Mouse (Mus musculus) myocyte (in vitro differentiated cells): Measurements from ENCODE around the gene Gm17651. TPM values are rescaled to one million over a fixed set of nuclear protein-coding genes. Genes with fewer than 3 reads are reported as not detected.

Experiments used
- H3K27me3 ChIP-seq: one replicate; pipeline ENCODE4 v1.6.1; 2011; ENCODE audit not compliant: control insufficient read depth, insufficient read depth, insufficient read length
- H3K36me3 ChIP-seq: one replicate; pipeline ENCODE4 v1.6.1; 2011; ENCODE audit not compliant: control insufficient read depth, insufficient read depth
- H3K4me2 ChIP-seq: one replicate; pipeline ENCODE4 v1.6.1; 2011; ENCODE audit warnings: low read depth, control low read depth
- H3K4me3 ChIP-seq: one replicate; pipeline ENCODE4 v1.5.1; 2011; ENCODE audit warnings: mild to moderate bottlenecking, control low read depth, moderate library complexity
- H3K79me2 ChIP-seq: one replicate; pipeline ENCODE4 v1.6.1; 2011; ENCODE audit not compliant: control insufficient read depth, insufficient read depth
- H3ac ChIP-seq: one replicate; pipeline ENCODE4 v1.6.1; 2011; ENCODE audit not compliant: control insufficient read depth, insufficient read length
- CEBPB ChIP-seq: IDR thresholded peaks from 2 replicates; pipeline ENCODE4 v1.6.1; 2011; ENCODE audit warnings: mild to moderate bottlenecking, moderate library complexity; ENCODE audit not compliant: poor library complexity, insufficient read depth, severe bottlenecking
- E2F4 ChIP-seq: IDR thresholded peaks from one replicate; pipeline ENCODE4 v1.6.1; 2011; ENCODE audit warnings: mild to moderate bottlenecking, control low read depth, moderate library complexity; ENCODE audit not compliant: insufficient read depth
- MAX ChIP-seq: IDR thresholded peaks from one replicate; pipeline ENCODE4 v1.6.1; 2011; ENCODE audit warnings: low read depth, mild to moderate bottlenecking, control low read depth
- MYOD1 ChIP-seq, 3 experiments: IDR thresholded peaks; one replicate each; pipeline ENCODE4 v1.6.1; 2011; ENCODE audit warnings: control low read depth in 2 of 3, low read depth in 2 of 3, mild to moderate bottlenecking in 2 of 3, moderate library complexity in 1 of 3; ENCODE audit not compliant: insufficient read length in 2 of 3, control insufficient read depth in 1 of 3
- MYOG ChIP-seq, 3 experiments: IDR thresholded peaks; one replicate each; pipeline ENCODE4 v1.6.1; 2011; ENCODE audit warnings: control low read depth in 2 of 3, low read depth in 2 of 3, mild to moderate bottlenecking in 2 of 3; ENCODE audit not compliant: insufficient read length in 2 of 3, control insufficient read depth in 1 of 3, insufficient read depth in 1 of 3
- POLR2A ChIP-seq: IDR thresholded peaks from one replicate; pipeline ENCODE4 v1.6.1; 2011; ENCODE audit warnings: low read depth, mild to moderate bottlenecking, control low read depth, moderate library complexity; ENCODE audit not compliant: insufficient read length
- POLR2AphosphoS2 ChIP-seq: IDR thresholded peaks from one replicate; pipeline ENCODE4 v1.6.1; 2011; ENCODE audit warnings: low read depth, control low read depth; ENCODE audit not compliant: insufficient read length
- REST ChIP-seq: IDR thresholded peaks from one replicate; pipeline ENCODE4 v1.6.1; 2011; ENCODE audit warnings: mild to moderate bottlenecking, control low read depth, moderate library complexity; ENCODE audit not compliant: insufficient read depth, insufficient read length
- SRF ChIP-seq: IDR thresholded peaks from one replicate; pipeline ENCODE4 v1.6.1; 2011; ENCODE audit warnings: low read depth; ENCODE audit not compliant: control insufficient read depth, insufficient read length
- TCF12 ChIP-seq: IDR thresholded peaks from one replicate; pipeline ENCODE4 v1.6.1; 2011; ENCODE audit warnings: mild to moderate bottlenecking, control low read depth; ENCODE audit not compliant: poor library complexity, insufficient read depth, severe bottlenecking
- TCF3 ChIP-seq: IDR thresholded peaks from one replicate; pipeline ENCODE4 v1.6.1; 2011; ENCODE audit warnings: low read depth, control low read depth; ENCODE audit not compliant: insufficient read length
- USF1 ChIP-seq: IDR thresholded peaks from one replicate; pipeline ENCODE4 v1.6.1; 2011; ENCODE audit warnings: low read depth, mild to moderate bottlenecking, control low read depth, moderate library complexity
- polyA plus RNA-seq: library from polyadenylated mRNA; unstranded; fragments of >200 nt; fragmentation: generic; extraction: Trizol; gene quantifications from one replicate; pipeline ENCODE4 v1.2.1, GENCODE M21; 2012; ENCODE audit warnings: missing spikeins

Gene Gm17651
- polyA plus RNA-seq, 1 experiment = not detected

GRCm38 (mm10) chr3:97682159-97682502 lies 7.6 kb upstream of the Gm17651 start:
- H3K4me2 ChIP-seq = peak overlapping the region; percentile 73
- no peaks in the 10 kb centered on the region for H3K27me3 ChIP-seq
- no peaks in the 10 kb centered on the region for H3K79me2 ChIP-seq
- H3K4me3 ChIP-seq = peak overlapping the region; percentile 14
- no peaks in the 10 kb centered on the region for H3K36me3 ChIP-seq
- H3ac ChIP-seq = no peak overlapping the region
- no peak for TF ChIP-seq MYOG (IDR thresholded peaks at IDR 0.05; ENCODE audit: control insufficient read depth in 1 of 3, insufficient read depth in 1 of 3, insufficient read length in 2 of 3, low read depth in 2 of 3)
- TF ChIP-seq REST = no peak
- TF ChIP-seq SRF = no peak
- TF ChIP-seq MAX = no peak
- no peak for TF ChIP-seq TCF3
- TF ChIP-seq POLR2AphosphoS2 = no peak
- TF ChIP-seq MYOD1 (IDR thresholded peaks at IDR 0.05; ENCODE audit: control insufficient read depth in 1 of 3, insufficient read length in 2 of 3, low read depth in 2 of 3) = no peak
- no peak for TF ChIP-seq E2F4
- TF ChIP-seq USF1 = no peak
- TF ChIP-seq TCF12 = no peak
- no peak for TF ChIP-seq CEBPB
- no peak for TF ChIP-seq POLR2A

GRCm38 (mm10) chr3:97681321-97682158 lies 7.0 kb upstream of the Gm17651 start:
- no peaks in the 10 kb centered on the region for H3K79me2 ChIP-seq
- peak overlapping the region; percentile 73 for H3K4me2 ChIP-seq
- no peaks in the 10 kb centered on the region for H3K36me3 ChIP-seq
- no peak for TF ChIP-seq MYOD1 (IDR thresholded peaks at IDR 0.05; ENCODE audit: control insufficient read depth in 1 of 3, insufficient read length in 2 of 3, low read depth in 2 of 3)
- no peak for TF ChIP-seq E2F4
- TF ChIP-seq TCF12 = no peak
- no peak for TF ChIP-seq MYOG (IDR thresholded peaks at IDR 0.05; ENCODE audit: control insufficient read depth in 1 of 3, insufficient read depth in 1 of 3, insufficient read length in 2 of 3, low read depth in 2 of 3)
- no peak for TF ChIP-seq USF1
- no peak for TF ChIP-seq CEBPB
- TF ChIP-seq TCF3 = no peak
- no peak for TF ChIP-seq MAX
- TF ChIP-seq REST = no peak
- TF ChIP-seq POLR2AphosphoS2 = no peak
- no peak for TF ChIP-seq POLR2A
- TF ChIP-seq SRF = no peak
- H3K4me3 ChIP-seq = peak overlapping the region; percentile 14
- no peak overlapping the region for H3ac ChIP-seq
- H3K27me3 ChIP-seq = no peaks in the 10 kb centered on the region

- no peaks in the 10 kb centered on the region for H3K27me3 ChIP-seq
- no peak overlapping the region for H3ac ChIP-seq
- H3K4me3 ChIP-seq = peak overlapping the region; percentile 14
- no peaks in the 10 kb centered on the region for H3K36me3 ChIP-seq
- H3K79me2 ChIP-seq = no peaks in the 10 kb centered on the region
- H3K4me2 ChIP-seq = peak overlapping the region; percentile 73
- TF ChIP-seq TCF3 (no peak), TCF12 (no peak), POLR2A (no peak), REST (no peak), MAX (no peak), E2F4 (no peak), USF1 (no peak), MYOG (IDR thresholded peaks at IDR 0.05; ENCODE audit: control insufficient read depth in 1 of 3, insufficient read depth in 1 of 3, insufficient read length in 2 of 3, low read depth in 2 of 3) (no peak), SRF (no peak), CEBPB (no peak), POLR2AphosphoS2 (no peak), MYOD1 (IDR thresholded peaks at IDR 0.05; ENCODE audit: control insufficient read depth in 1 of 3, insufficient read length in 2 of 3, low read depth in 2 of 3) (no peak)
Measured at GRCm38 (mm10) chr3:97680631-97681320, 6.3 kb upstream of the Gm17651 start.

- Histone ChIP-seq H3K4me3 (no peak overlapping the region), H3ac (no peak overlapping the region), H3K79me2 (no peaks in the 10 kb centered on the region), H3K27me3 (no peaks in the 10 kb centered on the region), H3K36me3 (no peaks in the 10 kb centered on the region), H3K4me2 (no peak overlapping the region)
- no peak for TF ChIP-seq SRF
- TF ChIP-seq CEBPB = no peak
- TF ChIP-seq MYOD1 (IDR thresholded peaks at IDR 0.05; ENCODE audit: control insufficient read depth in 1 of 3, insufficient read length in 2 of 3, low read depth in 2 of 3) = no peak
- TF ChIP-seq TCF3 = no peak
- no peak for TF ChIP-seq MAX
- no peak for TF ChIP-seq USF1
- TF ChIP-seq MYOG (IDR thresholded peaks at IDR 0.05; ENCODE audit: control insufficient read depth in 1 of 3, insufficient read depth in 1 of 3, insufficient read length in 2 of 3, low read depth in 2 of 3) = no peak
Measured at GRCm38 (mm10) chr3:97678416-97678815, 3.9 kb upstream of the Gm17651 start.
